Mouse (Mus musculus) brain, embryonic 14.5 days (tissue): ENCODE measurements around the gene Cfap20.

Experiments used
- CTCF ChIP-seq: fragments of 200-500 bp; IDR thresholded peaks from 2 replicates; pipeline ENCODE4 v1.5.1; 2012; ENCODE audit warnings: inconsistent platforms, mild to moderate bottlenecking, moderate library complexity, borderline replicate concordance; ENCODE audit not compliant: insufficient read depth, insufficient read length; ENCODE audit errors: extremely low read depth
- POLR2A ChIP-seq: fragments of 200-500 bp; IDR thresholded peaks from 2 replicates; pipeline ENCODE4 v1.6.1; 2012; ENCODE audit warnings: mild to moderate bottlenecking, inconsistent platforms, borderline replicate concordance; ENCODE audit not compliant: poor library complexity, insufficient read depth, insufficient read length, severe bottlenecking; ENCODE audit errors: extremely low read depth

GRCm38 (mm10) chr8:95429945-95430344 is 4.7 kb downstream of the Cfap20 start:
- no peak for TF ChIP-seq POLR2A
- peak; percentile 39; the same call in 1 of the 2 replicates for TF ChIP-seq CTCF
